ENCODE assay signal across 8 mouse cellular contexts in genomic region chr12:32061090-32061930, GRCm38 (mm10). TPM values are rescaled to one million over a fixed set of nuclear protein-coding genes. Genes with fewer than 3 reads are reported as not detected.
DNase-seq lines count a peak whose midpoint lies in the region; ATAC-seq lines count a peak whose summit lies in the region.

Gene Prkar2b (minus strand): TSS chr12:32061296.

- DNase-seq in T-cell, adult 2 months (ENCODE audit: low spot score): peak; percentile 92
- peak; percentile 81 to 89 for DNase-seq in cerebellum, postnatal 36 days
- peak; percentile 70 for DNase-seq in gastrocnemius, adult 18-20 months (ENCODE audit: low spot score)
- peak; percentile 90 to 95 for DNase-seq in left cerebral cortex, adult 18-20 months (ENCODE audit: low spot score in 2 of 2)
- DNase-seq in right cerebral cortex, adult 18-20 months: peak; percentile 95
- DNase-seq in urinary bladder, postnatal 10 days (ENCODE audit: low spot score): peak; percentile 57

- under 1% methylated on average over 50 of the region's 64 CpGs for WGBS in hindbrain, embryonic 16.5 days
- 3% methylated on average over 64 of the region's 64 CpGs for WGBS in macrophage (ENCODE audit: missing documents)

- no peaks in the 10 kb centered on the region for H3K27me3 ChIP-seq in hindbrain, embryonic 16.5 days (replicated peaks; ENCODE audit: control insufficient read depth, insufficient read depth, low read length)

- H3K36me3 ChIP-seq in hindbrain, embryonic 16.5 days (ENCODE audit: control insufficient read depth, insufficient read depth, low read length): no peaks in the 10 kb centered on the region
- H3K36me3 ChIP-seq in macrophage (ENCODE audit: inconsistent target): no peaks in the 10 kb centered on the region

- peak within 1 kb of the TSS; percentile 74 for H3K4me2 ChIP-seq in hindbrain, embryonic 16.5 days (ENCODE audit: low read length)

- peak within 1 kb of the TSS; percentile 97 for H3K9ac ChIP-seq in hindbrain, embryonic 16.5 days (ENCODE audit: low read depth, low read length)

- H3K79me2 ChIP-seq in macrophage (ENCODE audit: inconsistent target): no peaks in the 10 kb centered on the region; the same call in 1 of the 2 replicates

- H3K9me3 ChIP-seq in hindbrain, embryonic 16.5 days (ENCODE audit: control insufficient read depth, low read length): no peaks in the 10 kb centered on the region

- peak; percentile 95 for ATAC-seq in hindbrain, embryonic 16.5 days

- H3K27ac ChIP-seq in hindbrain, embryonic 16.5 days (ENCODE audit: low read depth, low read length): peak within 1 kb of the TSS; percentile 99
- peak within 1 kb of the TSS; percentile 35 for H3K27ac ChIP-seq in macrophage

- H3K4me1 ChIP-seq in hindbrain, embryonic 16.5 days (ENCODE audit: control insufficient read depth, insufficient read depth, low read depth, low read length): peaks cover 15% of the 10 kb centered on the region

- peak within 1 kb of the TSS; percentile 93 for H3K4me3 ChIP-seq in hindbrain, embryonic 16.5 days (ENCODE audit: low read length)
- peak within 1 kb of the TSS; percentile 59 for H3K4me3 ChIP-seq in macrophage (ENCODE audit: inconsistent target)

RNA-seq across cellular contexts. Expression of gene Prkar2b, which starts in this region (rescaled TPM):
- 1 to 10 TPM; 1.8 to 4.1 TPM for total RNA-seq in gastrocnemius, adult 18-20 months (2021)
- polyA plus RNA-seq in hindbrain, embryonic 16.5 days (2015; fragmentation: Nextera tagmentation; extraction: Ambion mirVana): 123 and 126 TPM in 2 replicates
- total RNA-seq in left cerebral cortex, adult 18-20 months (2021): 10 to 100 TPM; 72.3 to 76.7 TPM
- total RNA-seq in macrophage (2018; cell fraction: chromatin; rRNA removed): 1 to 10 TPM in 25 of 26 experiments, under 1 TPM in 1; 0.71 to 9.1 (median 3.6) TPM
- 10 to 100 TPM in 13 of 26 experiments, 1 to 10 TPM in 13; 4.2 to 13.3 (median 9.9) TPM for total RNA-seq in macrophage (2018; cell fraction: cytosol; rRNA removed)
- total RNA-seq in macrophage (2018; cell fraction: nucleus; rRNA removed): 10 to 100 TPM in 1 of 26 experiments, 1 to 10 TPM in 25; 2.1 to 18.1 (median 4.7) TPM
- polyA plus RNA-seq in macrophage (2018): 8.3 to 34.2 TPM (median 9.2 TPM) in 3 replicates

Comparison
In these comparisons a context has a peak if more than half of its experiments do, and no peak if none do; other contexts are left out.
1. Peak in every context shown above with its lines: DNase-seq, ATAC-seq, H3K4me3 ChIP-seq and H3K27ac ChIP-seq.
2. RNA of gene Prkar2b (total RNA-seq): 72.3 to 76.7 TPM in left cerebral cortex, adult 18-20 months; 1.8 to 4.1 TPM in gastrocnemius, adult 18-20 months; every median in the first group is over 10 times any median in the second.